Mouse (Mus musculus): Measurements from ENCODE around the gene Ghsr. TPM values are rescaled to one million over a fixed set of nuclear protein-coding genes. Genes with fewer than 3 reads are reported as not detected.
"Not testable (repeated sequence)": the region's sequence is repeated elsewhere in the genome, so short reads cannot be mapped to it uniquely, and the experiment has no call there.

The Ghsr gene
- polyA plus RNA-seq, 1 experiment from 2014 or later: not detected

GRCm38 (mm10) chr3:27370582-27371275 is 422 bp upstream of the Ghsr start:
- no peak overlapping the region for H3K9ac ChIP-seq (ENCODE audit: low read depth, low read length)
- peak overlapping the region; percentile 7 for H3K4me3 ChIP-seq (replicated peaks; ENCODE audit: low read depth, low read length)
- no peaks in the 10 kb centered on the region for H3K36me3 ChIP-seq (ENCODE audit: insufficient read depth, low read length)
- H3K27ac ChIP-seq: no peak overlapping the region
- no peaks in the 10 kb centered on the region for H3K9me3 ChIP-seq (replicated peaks; ENCODE audit: low read length)
- no peak for TF ChIP-seq CTCF (IDR thresholded peaks at IDR 0.05; ENCODE audit: low read depth)
- no peak for DNase-seq (ENCODE audit: low spot score)
- 3% methylated on average over 20 of the region's 20 CpGs for WGBS
- ATAC-seq (replicated peaks; ENCODE audit: low FRiP score, low read depth): no peak
- no peak overlapping the region for H3K4me2 ChIP-seq (ENCODE audit: low read length)
- peaks cover 9% of the 10 kb centered on the region; the same call in 1 of the 2 replicates for H3K4me1 ChIP-seq (replicated peaks; ENCODE audit: insufficient read depth, low read length)
- peaks cover 43% of the 10 kb centered on the region for H3K27me3 ChIP-seq (ENCODE audit: insufficient read depth, low read length)

GRCm38 (mm10) chr3:27371725-27372650 is 837 bp downstream of the Ghsr start:
- Histone ChIP-seq H3K27me3 (ENCODE audit: insufficient read depth, low read length) (peaks cover 43% of the 10 kb centered on the region), H3K4me2 (ENCODE audit: low read length) (peak overlapping the region; percentile 41), H3K4me3 (replicated peaks; ENCODE audit: low read depth, low read length) (peak overlapping the region; percentile 18), H3K27ac (no peak overlapping the region), H3K9ac (ENCODE audit: low read depth, low read length) (no peak overlapping the region), H3K4me1 (replicated peaks; ENCODE audit: insufficient read depth, low read length) (peaks cover 9% of the 10 kb centered on the region; the same call in 1 of the 2 replicates), H3K9me3 (replicated peaks; ENCODE audit: low read length) (no peaks in the 10 kb centered on the region), H3K36me3 (ENCODE audit: insufficient read depth, low read length) (no peaks in the 10 kb centered on the region)
- no peak for TF ChIP-seq CTCF (IDR thresholded peaks at IDR 0.05; ENCODE audit: low read depth)
- ATAC-seq (replicated peaks; ENCODE audit: low FRiP score, low read depth): no peak
- DNase-seq (ENCODE audit: low spot score): no peak
- 2% methylated on average over 77 of the region's 77 CpGs for WGBS

- Histone ChIP-seq H3K4me3 (replicated peaks; ENCODE audit: low read depth, low read length) (no peak overlapping the region), H3K4me1 (replicated peaks; ENCODE audit: insufficient read depth, low read length) (peaks cover 9% of the 10 kb centered on the region; the same call in 1 of the 2 replicates), H3K4me2 (ENCODE audit: low read length) (no peak overlapping the region), H3K9ac (ENCODE audit: low read depth, low read length) (no peak overlapping the region), H3K9me3 (replicated peaks; ENCODE audit: low read length) (no peaks in the 10 kb centered on the region), H3K27me3 (ENCODE audit: insufficient read depth, low read length) (peaks cover 43% of the 10 kb centered on the region), H3K36me3 (ENCODE audit: insufficient read depth, low read length) (no peaks in the 10 kb centered on the region), H3K27ac (no peak overlapping the region)
- TF ChIP-seq CTCF (IDR thresholded peaks at IDR 0.05; ENCODE audit: low read depth): no peak
- no peak for ATAC-seq (replicated peaks; ENCODE audit: low FRiP score, low read depth)
- DNase-seq (ENCODE audit: low spot score): peak; percentile 38
- 24% methylated on average over 9 of the region's 9 CpGs for WGBS
Measured at GRCm38 (mm10) chr3:27374396-27374795, 3.2 kb downstream of the Ghsr start.

GRCm38 (mm10) chr3:27377935-27378334 is 6.8 kb downstream of the Ghsr start:
- Histone ChIP-seq H3K9ac (ENCODE audit: low read depth, low read length) (no peak overlapping the region), H3K4me1 (replicated peaks; ENCODE audit: insufficient read depth, low read length) (no peaks in the 10 kb centered on the region), H3K36me3 (ENCODE audit: insufficient read depth, low read length) (no peaks in the 10 kb centered on the region), H3K9me3 (replicated peaks; ENCODE audit: low read length) (no peaks in the 10 kb centered on the region), H3K4me3 (replicated peaks; ENCODE audit: low read depth, low read length) (no peak overlapping the region), H3K27ac (no peak overlapping the region), H3K27me3 (ENCODE audit: insufficient read depth, low read length) (peaks cover 11% of the 10 kb centered on the region; the same call in 1 of the 2 replicates), H3K4me2 (ENCODE audit: low read length) (no peak overlapping the region)
- DNase-seq (ENCODE audit: low spot score) (no peak), ATAC-seq (replicated peaks; ENCODE audit: low FRiP score, low read depth) (no peak)
- WGBS: 80% methylated on average over 4 of the region's 4 CpGs
- TF ChIP-seq CTCF (IDR thresholded peaks at IDR 0.05; ENCODE audit: low read depth): no peak

GRCm38 (mm10) chr3:27384836-27385235 is 13.7 kb downstream of the Ghsr start:
- 61% methylated on average over 3 of the region's 3 CpGs for WGBS
- ATAC-seq (replicated peaks; ENCODE audit: low FRiP score, low read depth): no peak
- H3K27ac ChIP-seq: no peak overlapping the region
- peak; percentile 42; the same call in 1 of the 2 replicates for TF ChIP-seq CTCF (IDR thresholded peaks at IDR 0.05; ENCODE audit: low read depth)
- H3K4me1 ChIP-seq (replicated peaks; ENCODE audit: insufficient read depth, low read length): no peaks in the 10 kb centered on the region
- H3K4me2 ChIP-seq (ENCODE audit: low read length): no peak overlapping the region
- H3K9ac ChIP-seq (ENCODE audit: low read depth, low read length): no peak overlapping the region
- no peak for DNase-seq (ENCODE audit: low spot score)
- H3K4me3 ChIP-seq (replicated peaks; ENCODE audit: low read depth, low read length): no peak overlapping the region
- no peaks in the 10 kb centered on the region for H3K27me3 ChIP-seq (ENCODE audit: insufficient read depth, low read length)
- no peaks in the 10 kb centered on the region for H3K36me3 ChIP-seq (ENCODE audit: insufficient read depth, low read length)
- H3K9me3 ChIP-seq (replicated peaks; ENCODE audit: low read length): no peaks in the 10 kb centered on the region

GRCm38 (mm10) chr3:27389923-27390322 is 18.8 kb downstream of the Ghsr start:
- H3K4me3 ChIP-seq (replicated peaks; ENCODE audit: low read depth, low read length): no peak overlapping the region
- H3K4me1 ChIP-seq (replicated peaks; ENCODE audit: insufficient read depth, low read length): no peaks in the 10 kb centered on the region
- H3K27me3 ChIP-seq (ENCODE audit: insufficient read depth, low read length): no peaks in the 10 kb centered on the region
- no peak overlapping the region for H3K4me2 ChIP-seq (ENCODE audit: low read length)
- H3K27ac ChIP-seq: no peak overlapping the region
- WGBS: 48% methylated on average over 1 of the region's 1 CpGs
- no peak for DNase-seq (ENCODE audit: low spot score)
- no peak for TF ChIP-seq CTCF (IDR thresholded peaks at IDR 0.05; ENCODE audit: low read depth)
- H3K9me3 ChIP-seq (replicated peaks; ENCODE audit: low read length): no peaks in the 10 kb centered on the region
- no peak overlapping the region for H3K9ac ChIP-seq (ENCODE audit: low read depth, low read length)
- H3K36me3 ChIP-seq (ENCODE audit: insufficient read depth, low read length): no peaks in the 10 kb centered on the region
- ATAC-seq (replicated peaks; ENCODE audit: low FRiP score, low read depth): no peak

- not testable (repeated sequence) for H3K4me2 ChIP-seq (ENCODE audit: low read length)
Measured at GRCm38 (mm10) chr3:27400996-27401395, 29.8 kb downstream of the Ghsr start.

More at GRCm38 (mm10) chr3:27400996-27401395, 29.8 kb downstream of the Ghsr start:
- H3K9me3 ChIP-seq (replicated peaks; ENCODE audit: low read length); H3K27ac ChIP-seq; H3K4me1 ChIP-seq (replicated peaks; ENCODE audit: insufficient read depth, low read length); H3K36me3 ChIP-seq (ENCODE audit: insufficient read depth, low read length); DNase-seq (ENCODE audit: low spot score); H3K27me3 ChIP-seq (ENCODE audit: insufficient read depth, low read length); H3K4me3 ChIP-seq (replicated peaks; ENCODE audit: low read depth, low read length); H3K9ac ChIP-seq (ENCODE audit: low read depth, low read length); ATAC-seq (replicated peaks; ENCODE audit: low FRiP score, low read depth): not testable (repeated sequence)
- 96% methylated on average over 3 of the region's 3 CpGs for WGBS

Data from kidney, postnatal 0 days (tissue).